Mouse (Mus musculus) MEL (cell line): ENCODE results near the gene Kifc1. TPM values are rescaled to one million over a fixed set of nuclear protein-coding genes. Genes with fewer than 3 reads are reported as not detected.

Experiments
- DNase-seq: peaks from one replicate; pipeline ENCODE4 v3.0.0; 2011; ENCODE audit warnings: low read depth, low spot score
- H3K27ac ChIP-seq: 2 replicates; pipeline ENCODE4 v1.5.1; 2012; ENCODE audit warnings: low read depth, mild to moderate bottlenecking, control low read depth, low read length, moderate library complexity; ENCODE audit not compliant: control insufficient read depth
- H3K27me3 ChIP-seq, 2 experiments: fragments of 150-350 bp in 1 of 2; sonication (generic) in 1 of 2; 2 replicates each; pipeline ENCODE4 v1.6.1; 2012; ENCODE audit warnings: low read length in 2 of 2, mild to moderate bottlenecking in 2 of 2, improper control_type of control experiment in 1 of 2, moderate library complexity in 1 of 2; ENCODE audit not compliant: insufficient read depth in 2 of 2, control insufficient read depth in 1 of 2
- H3K36me3 ChIP-seq, 2 experiments: 2 replicates each; pipeline ENCODE4 v1.6.1; 2012 to 2014; ENCODE audit warnings: low read length in 2 of 2, improper control_type of control experiment in 1 of 2, inconsistent platforms in 1 of 2, mild to moderate bottlenecking in 1 of 2; ENCODE audit not compliant: insufficient read depth in 2 of 2, control insufficient read depth in 1 of 2
- H3K4me1 ChIP-seq, 2 experiments: fragments of 150-350 bp in 1 of 2; sonication (generic) in 1 of 2; 2 replicates each; pipeline ENCODE4 v1.6.1; 2012; ENCODE audit warnings: low read length in 2 of 2, improper control_type of control experiment in 1 of 2, mild to moderate bottlenecking in 1 of 2; ENCODE audit not compliant: insufficient read depth in 2 of 2, control insufficient read depth in 1 of 2
- H3K4me3 ChIP-seq, 2 experiments: fragments of 150-350 bp in 1 of 2; sonication (generic) in 1 of 2; 2 replicates each; pipeline ENCODE4 v1.5.1; 2012; ENCODE audit warnings: low read depth in 2 of 2, low read length in 2 of 2, mild to moderate bottlenecking in 2 of 2, moderate library complexity in 2 of 2, control low read depth in 1 of 2, improper control_type of control experiment in 1 of 2; ENCODE audit not compliant: control insufficient read depth in 1 of 2, insufficient read depth in 1 of 2
- H3K79me2 ChIP-seq: 2 replicates; pipeline ENCODE4 v1.6.1; 2012; ENCODE audit warnings: mild to moderate bottlenecking, low read length, moderate library complexity; ENCODE audit not compliant: control insufficient read depth, poor library complexity, insufficient read depth
- H3K9ac ChIP-seq: 2 replicates; pipeline ENCODE4 v1.6.1; 2012; ENCODE audit warnings: low read depth, mild to moderate bottlenecking, control low read depth, low read length, moderate library complexity; ENCODE audit not compliant: control insufficient read depth, poor library complexity, severe bottlenecking
- H3K9me3 ChIP-seq: fragments of 150-350 bp; sonication (generic); replicated peaks from 2 replicates; pipeline ENCODE4 v1.6.1; 2012; ENCODE audit warnings: mild to moderate bottlenecking, low read length, improper control_type of control experiment, moderate library complexity; ENCODE audit not compliant: insufficient read depth
- BHLHE40 ChIP-seq: IDR thresholded peaks from 2 replicates; pipeline ENCODE4 v1.6.1; 2012; ENCODE audit warnings: low read depth, mild to moderate bottlenecking, inconsistent platforms, low read length, improper control_type of control experiment, borderline replicate concordance
- CHD1 ChIP-seq: IDR thresholded peaks from 2 replicates; pipeline ENCODE4 v1.6.1; 2012; ENCODE audit warnings: low read depth, mild to moderate bottlenecking, inconsistent platforms, low read length, improper control_type of control experiment
- CHD2 ChIP-seq: IDR thresholded peaks from 2 replicates; pipeline ENCODE4 v1.6.1; 2011; ENCODE audit warnings: low read length, improper control_type of control experiment
- CTCF ChIP-seq, 3 experiments: IDR thresholded peaks in 2 of 3; conservative IDR thresholded peaks in 1 of 3; 2 replicates each; pipeline ENCODE4 v1.5.1; 2011 to 2012; ENCODE audit warnings: low read length in 3 of 3, low read depth in 2 of 3, mild to moderate bottlenecking in 2 of 3, improper control_type of control experiment in 1 of 3, inconsistent platforms in 1 of 3, mixed read lengths in 1 of 3, moderate library complexity in 1 of 3; ENCODE audit not compliant: control insufficient read depth in 1 of 3, insufficient read depth in 1 of 3, poor library complexity in 1 of 3, severe bottlenecking in 1 of 3
- ELF1 ChIP-seq: IDR thresholded peaks from 2 replicates; pipeline ENCODE4 v1.6.1; 2014; ENCODE audit warnings: low read depth, mild to moderate bottlenecking, inconsistent platforms, low read length, improper control_type of control experiment, moderate library complexity
- EP300 ChIP-seq, 2 experiments: IDR thresholded peaks; 2 replicates each; pipeline ENCODE4 v1.6.1; 2011; ENCODE audit warnings: improper control_type of control experiment in 2 of 2, low read length in 2 of 2, low read depth in 1 of 2, mild to moderate bottlenecking in 1 of 2
- ETS1 ChIP-seq: IDR thresholded peaks from 2 replicates; pipeline ENCODE4 v1.6.1; 2012; ENCODE audit warnings: low read depth, mild to moderate bottlenecking, inconsistent platforms, low read length, improper control_type of control experiment, moderate library complexity
- GABPA ChIP-seq: IDR thresholded peaks from 2 replicates; pipeline ENCODE4 v1.6.1; 2012; ENCODE audit warnings: low read depth, mild to moderate bottlenecking, inconsistent platforms, low read length, improper control_type of control experiment, moderate library complexity
- GATA1 ChIP-seq: IDR thresholded peaks from 2 replicates; pipeline ENCODE4 v1.6.1; 2011; ENCODE audit warnings: low read depth, low read length, improper control_type of control experiment
- HCFC1 ChIP-seq: IDR thresholded peaks from 2 replicates; pipeline ENCODE4 v1.6.1; 2012; ENCODE audit warnings: low read depth, mild to moderate bottlenecking, inconsistent platforms, low read length, improper control_type of control experiment, moderate library complexity
- KAT2A ChIP-seq: conservative IDR thresholded peaks from 2 replicates; pipeline ENCODE4 v1.6.1; 2012; ENCODE audit warnings: low read depth, low read length, improper control_type of control experiment, inconsistent platforms
- MAFK ChIP-seq: IDR thresholded peaks from 2 replicates; pipeline ENCODE4 v1.6.1; 2011; ENCODE audit warnings: low read depth, mild to moderate bottlenecking, low read length, improper control_type of control experiment, borderline replicate concordance
- MAX ChIP-seq: IDR thresholded peaks from 2 replicates; pipeline ENCODE4 v1.6.1; 2011; ENCODE audit warnings: low read length, improper control_type of control experiment
- MAZ ChIP-seq: IDR thresholded peaks from 2 replicates; pipeline ENCODE4 v1.6.1; 2012; ENCODE audit warnings: low read depth, mild to moderate bottlenecking, inconsistent platforms, low read length, improper control_type of control experiment
- MEF2A ChIP-seq: IDR thresholded peaks from 2 replicates; pipeline ENCODE4 v1.6.1; 2014; ENCODE audit warnings: low read depth, mild to moderate bottlenecking, inconsistent platforms, low read length, improper control_type of control experiment; ENCODE audit not compliant: poor library complexity, insufficient replicate concordance, severe bottlenecking; ENCODE audit errors: extremely low read depth
- MXI1 ChIP-seq: IDR thresholded peaks from 2 replicates; pipeline ENCODE4 v1.6.1; 2011; ENCODE audit warnings: mild to moderate bottlenecking, low read depth, low read length, improper control_type of control experiment
- MYB ChIP-seq: IDR thresholded peaks from 2 replicates; pipeline ENCODE4 v1.6.1; 2011; ENCODE audit warnings: mild to moderate bottlenecking, low read depth, low read length, improper control_type of control experiment
- MYC ChIP-seq: IDR thresholded peaks from 2 replicates; pipeline ENCODE4 v1.6.1; 2011; ENCODE audit warnings: low read depth, mild to moderate bottlenecking, low read length, improper control_type of control experiment, moderate library complexity
- NELFE ChIP-seq: IDR thresholded peaks from 2 replicates; pipeline ENCODE4 v1.6.1; 2011; ENCODE audit warnings: low read depth, low read length, improper control_type of control experiment
- NRF1 ChIP-seq: IDR thresholded peaks from 2 replicates; pipeline ENCODE4 v1.6.1; 2014; ENCODE audit warnings: low read depth, mild to moderate bottlenecking, inconsistent platforms, low read length, improper control_type of control experiment, moderate library complexity; ENCODE audit not compliant: poor library complexity, insufficient read depth, severe bottlenecking
- POLR2A ChIP-seq, 2 experiments: IDR thresholded peaks; 2 replicates each; pipeline ENCODE4 v1.6.1; 2011 to 2012; ENCODE audit warnings: low read length in 2 of 2, mild to moderate bottlenecking in 2 of 2, control low read depth in 1 of 2, improper control_type of control experiment in 1 of 2, low read depth in 1 of 2, moderate library complexity in 1 of 2; ENCODE audit not compliant: control insufficient read depth in 1 of 2, insufficient read depth in 1 of 2, poor library complexity in 1 of 2
- POLR2AphosphoS2 ChIP-seq: IDR thresholded peaks from 2 replicates; pipeline ENCODE4 v1.6.1; 2011; ENCODE audit warnings: low read length, improper control_type of control experiment
- POLR2AphosphoS5 ChIP-seq: IDR thresholded peaks from 2 replicates; pipeline ENCODE4 v1.6.1; 2012; ENCODE audit warnings: low read depth, borderline replicate concordance, mild to moderate bottlenecking, inconsistent platforms, low read length, moderate library complexity, mixed read lengths
- RCOR1 ChIP-seq: IDR thresholded peaks from 2 replicates; pipeline ENCODE4 v1.6.1; 2012; ENCODE audit warnings: low read depth, mild to moderate bottlenecking, inconsistent platforms, low read length, improper control_type of control experiment
- SIN3A ChIP-seq: IDR thresholded peaks from 2 replicates; pipeline ENCODE4 v1.6.1; 2012; ENCODE audit warnings: low read length, improper control_type of control experiment, inconsistent platforms
- SMC3 ChIP-seq: IDR thresholded peaks from 2 replicates; pipeline ENCODE4 v1.6.1; 2011; ENCODE audit warnings: low read depth, low read length, improper control_type of control experiment
- TAL1 ChIP-seq: IDR thresholded peaks from 2 replicates; pipeline ENCODE4 v1.6.1; 2012; ENCODE audit warnings: mild to moderate bottlenecking, inconsistent platforms, low read length, moderate library complexity, mixed read lengths
- TBP ChIP-seq: IDR thresholded peaks from 2 replicates; pipeline ENCODE4 v1.8.0; 2011; ENCODE audit warnings: low read depth, low read length, improper control_type of control experiment
- TCF12 ChIP-seq: IDR thresholded peaks from 2 replicates; pipeline ENCODE4 v1.6.1; 2014; ENCODE audit warnings: low read depth, mild to moderate bottlenecking, inconsistent platforms, low read length, improper control_type of control experiment, moderate library complexity
- UBTF ChIP-seq: IDR thresholded peaks from 2 replicates; pipeline ENCODE4 v1.6.1; 2012; ENCODE audit warnings: low read depth, mild to moderate bottlenecking, inconsistent platforms, low read length, improper control_type of control experiment, moderate library complexity, borderline replicate concordance; ENCODE audit not compliant: insufficient read depth
- USF1 ChIP-seq: IDR thresholded peaks from 2 replicates; pipeline ENCODE4 v1.6.1; 2014; ENCODE audit warnings: low read depth, mild to moderate bottlenecking, inconsistent platforms, low read length, improper control_type of control experiment, moderate library complexity
- ZC3H11A ChIP-seq: IDR thresholded peaks from 2 replicates; pipeline ENCODE4 v1.6.1; 2012; ENCODE audit warnings: low read depth, mild to moderate bottlenecking, inconsistent platforms, low read length, improper control_type of control experiment
- ZKSCAN1 ChIP-seq: IDR thresholded peaks from 2 replicates; pipeline ENCODE4 v1.6.1; 2012; ENCODE audit warnings: low read depth, mild to moderate bottlenecking, inconsistent platforms, low read length, improper control_type of control experiment, moderate library complexity
- ZMIZ1 ChIP-seq: IDR thresholded peaks from 2 replicates; pipeline ENCODE4 v1.6.1; 2012; ENCODE audit warnings: low read depth, mild to moderate bottlenecking, inconsistent platforms, low read length, improper control_type of control experiment, moderate library complexity
- ZNF384 ChIP-seq: IDR thresholded peaks from 2 replicates; pipeline ENCODE4 v1.6.1; 2012; ENCODE audit warnings: low read depth, mild to moderate bottlenecking, inconsistent platforms, low read length, improper control_type of control experiment
- polyA plus RNA-seq, 2 experiments: library from polyadenylated mRNA; stranded (reverse) in 1 of 2; unstranded in 1 of 2; fragments of >175 nt in 1 of 2; fragments of >200 nt in 1 of 2; gene quantifications; 2 replicates each; pipeline versions ENCODE4 v1.2.1 to v1.2.4; 2012; ENCODE audit warnings: low replicate concordance in 2 of 2, low read depth in 1 of 2; ENCODE audit not compliant: insufficient read length in 2 of 2, insufficient read depth in 1 of 2, missing spikeins in 1 of 2
- total RNA-seq: library from RNA; depleted of rRNA; stranded (reverse); fragments of 300-350 nt; gene quantifications from 2 replicates; pipeline ENCODE4 v1.2.3, GENCODE M21; 2012

The Kifc1 gene
- total and polyA plus RNA-seq, 3 experiments = 17.1 to 53.5 TPM; not detected in 1

DNA sequence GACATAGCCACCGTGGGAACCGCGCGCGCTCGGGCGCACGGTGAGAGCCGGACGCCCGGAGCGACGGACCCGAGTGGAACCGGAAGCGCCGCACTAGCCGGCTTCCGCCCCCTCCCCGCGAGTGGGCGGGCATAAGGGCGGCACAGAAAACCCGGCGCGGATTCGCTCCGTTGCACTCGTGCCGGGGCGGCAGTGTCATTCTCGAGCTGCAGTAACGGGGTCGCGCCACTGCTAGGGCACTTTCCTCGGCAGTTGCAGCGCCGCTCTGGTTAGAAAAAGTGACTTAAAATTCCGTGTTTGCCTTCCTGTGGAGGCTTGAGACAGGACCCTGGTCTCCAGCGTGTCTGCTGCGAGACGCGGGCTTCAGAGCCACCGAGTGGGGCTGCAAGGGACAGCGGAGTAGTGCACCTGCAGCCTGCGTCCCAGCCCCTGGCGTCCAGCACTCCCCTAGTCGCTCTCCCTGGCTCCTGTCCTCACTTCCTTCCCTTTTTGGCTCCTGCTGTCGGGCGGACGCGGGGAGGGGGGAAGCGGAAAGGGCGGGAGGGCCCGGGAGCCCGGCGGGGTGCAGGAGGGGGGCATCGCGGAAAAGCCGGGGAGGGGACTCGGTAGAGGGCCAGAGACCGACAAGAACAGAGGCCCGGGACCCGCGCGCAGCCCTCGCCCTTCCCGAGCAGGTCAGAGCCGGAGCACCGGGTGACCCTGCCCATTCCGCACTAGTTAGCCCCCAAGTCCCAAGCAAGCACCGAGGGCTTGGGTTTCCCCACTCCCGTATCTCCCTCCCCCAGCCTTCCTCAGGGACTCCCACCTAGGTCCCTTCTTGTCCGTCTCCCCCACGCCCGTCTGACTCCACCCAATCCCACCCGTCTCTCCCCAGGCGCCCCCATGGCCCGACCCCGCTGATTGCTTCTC, 39.2 kb upstream of the Kifc1 start, which contains the start of gene Rgl2:
Gene Rgl2 (plus strand): TSS at position 173 of the 909 bp plus-strand sequence.
- Histone ChIP-seq H3K9ac (peak within 1 kb of the TSS; percentile 93), H3K27me3 (no peaks in the 10 kb centered on the region), H3K27ac (peak within 1 kb of the TSS; percentile 98), H3K79me2 (peaks cover 24% of the 10 kb centered on the region), H3K4me1 (peaks cover 0 to 13% of the 10 kb centered on the region in 2 experiments; a peak in 2 of 4 replicates), H3K9me3 (no peaks in the 10 kb centered on the region), H3K36me3 (peaks cover 0 to 3% of the 10 kb centered on the region in 2 experiments; a peak in 2 of 4 replicates), H3K4me3 (peak within 1 kb of the TSS; percentile 74 to 78)
- peak; percentile 95 for DNase-seq
- no peak; the same call in 1 of the 2 replicates for TF ChIP-seq ZMIZ1
- TF ChIP-seq TCF12 = peak; percentile 67
- peak; percentile 59; the same call in 1 of the 2 replicates for TF ChIP-seq ETS1
- TF ChIP-seq KAT2A = peak; percentile 73; the same call in 1 of the 2 replicates
- peak; percentile 87 for TF ChIP-seq POLR2AphosphoS2
- TF ChIP-seq CTCF (IDR thresholded peaks at IDR 0.05 in 2 of 3, conservative IDR thresholded peaks at IDR 0.05 in 1 of 3; ENCODE audit: control insufficient read depth in 1 of 3, insufficient read depth in 1 of 3, low read depth in 2 of 3, low read length in 3 of 3, poor library complexity in 1 of 3, severe bottlenecking in 1 of 3) = peak in 1 of 3 experiments; percentile 22; a peak in 3 of 6 replicates
- TF ChIP-seq ZNF384 = no peak
- no peak for TF ChIP-seq MEF2A
- TF ChIP-seq POLR2AphosphoS5 = no peak
- TF ChIP-seq GABPA = no peak
- TF ChIP-seq HCFC1 = peak; percentile 94
- no peak for TF ChIP-seq NRF1
- TF ChIP-seq MAFK = no peak
- 0 out of 2 replicates have a peak, but pooled peaks have one; percentile 6 for TF ChIP-seq SMC3
- TF ChIP-seq MYB = no peak
- TF ChIP-seq UBTF = no peak
- TF ChIP-seq SIN3A = peak; percentile 97
- TF ChIP-seq BHLHE40 = no peak
- no peak for TF ChIP-seq ZC3H11A
- peak; percentile 49 for TF ChIP-seq NELFE
- no peak for TF ChIP-seq RCOR1
- peak; percentile 44; the same call in 1 of the 2 replicates for TF ChIP-seq TBP
- peak; percentile 55; the same call in 1 of the 2 replicates for TF ChIP-seq MAX
- no peak for TF ChIP-seq TAL1
- TF ChIP-seq MAZ = peak; percentile 100
- TF ChIP-seq MXI1 = peak; percentile 89
- TF ChIP-seq GATA1 = no peak
- TF ChIP-seq ELF1 = peak; percentile 81
- TF ChIP-seq POLR2A (IDR thresholded peaks at IDR 0.05; ENCODE audit: control insufficient read depth in 1 of 2, insufficient read depth in 1 of 2, low read depth in 1 of 2, low read length in 2 of 2, poor library complexity in 1 of 2) = peak; percentile 61 to 82
- TF ChIP-seq CHD2 = no peak
- TF ChIP-seq ZKSCAN1 = no peak
- no peak for TF ChIP-seq MYC
- TF ChIP-seq CHD1 = 0 out of 2 replicates have a peak, but pooled peaks have one; percentile 6
- TF ChIP-seq EP300 (IDR thresholded peaks at IDR 0.05; ENCODE audit: low read depth in 1 of 2, low read length in 2 of 2) = peak in 1 of 2 experiments; percentile 18; a peak in 1 of 4 replicates
- TF ChIP-seq USF1 = no peak
